Mouse (Mus musculus) hindbrain, embryonic 10.5 days (tissue): Measurements from ENCODE around the gene Myo18b. TPM values are rescaled to one million over a fixed set of nuclear protein-coding genes. Genes with fewer than 3 reads are reported as not detected.

ENCODE experiments used
- DNase-seq: peaks from one replicate; pipeline ENCODE4 v3.0.0-alpha.2; 2017; ENCODE audit warnings: low spot score
- H3K27ac ChIP-seq: fragments of 300-500 bp; sonication (generic); 2 replicates; pipeline ENCODE4 v1.5.1; 2016; ENCODE audit warnings: mild to moderate bottlenecking, moderate library complexity
- H3K27me3 ChIP-seq: fragments of 300-500 bp; sonication (generic); 2 replicates; pipeline ENCODE4 v1.6.1; 2016; ENCODE audit warnings: mild to moderate bottlenecking; ENCODE audit not compliant: poor library complexity, insufficient read depth, severe bottlenecking
- H3K36me3 ChIP-seq: fragments of 300-500 bp; sonication (generic); 2 replicates; pipeline ENCODE4 v1.6.1; 2016; ENCODE audit warnings: mild to moderate bottlenecking, moderate library complexity
- H3K4me1 ChIP-seq: fragments of 300-500 bp; sonication (generic); replicated peaks from 2 replicates; pipeline ENCODE4 v1.6.1; 2016; ENCODE audit warnings: mild to moderate bottlenecking
- H3K4me3 ChIP-seq: fragments of 300-500 bp; sonication (generic); 2 replicates; pipeline ENCODE4 v1.5.1; 2016; ENCODE audit warnings: mild to moderate bottlenecking, moderate library complexity
- H3K9me3 ChIP-seq: fragments of 300-500 bp; sonication (generic); 2 replicates; pipeline ENCODE4 v1.6.1; 2016; ENCODE audit warnings: mild to moderate bottlenecking, moderate library complexity
- WGBS: fragments of 180-500 bp; shearing (Covaris S2); methylation state at CpG from one replicate; pipeline ENCODE4 v1.1.7; 2016; 5-methylcytosine and 5-hydroxymethylcytosine counted together
- polyA plus RNA-seq: library from polyadenylated mRNA; unstranded; fragments of >200 nt; fragmentation: Nextera tagmentation; extraction: Ambion mirVana; gene quantifications from 2 replicates; pipeline ENCODE4 v1.2.1, GENCODE M21; 2016

Gene Myo18b
- polyA plus RNA-seq, 1 experiment from 2014 or later, result 0.65 TPM

DNA sequence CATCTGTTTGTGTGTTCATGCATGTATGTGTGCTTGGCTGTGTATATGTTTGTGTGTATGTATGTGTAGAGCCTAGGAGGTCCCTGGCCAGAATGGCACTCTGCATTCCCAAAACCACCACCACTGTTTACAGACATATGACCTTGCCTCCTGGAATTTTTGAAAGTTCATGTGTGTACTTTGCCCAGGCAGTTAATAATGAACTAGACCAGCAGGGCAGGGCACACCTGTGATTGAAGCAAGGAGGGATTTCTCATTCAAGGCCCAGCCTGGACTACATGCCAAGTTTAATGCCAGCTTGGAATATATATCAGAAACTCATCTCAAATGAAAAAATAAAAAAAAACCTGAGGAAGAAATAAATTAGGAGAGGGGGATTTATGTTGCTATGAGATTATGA is 25.8 kb upstream of the Myo18b start:
- Histone ChIP-seq H3K27ac (no peak overlapping the region), H3K36me3 (no peaks in the 10 kb centered on the region), H3K4me3 (no peak overlapping the region), H3K27me3 (no peaks in the 10 kb centered on the region), H3K4me1 (peaks cover 19% of the 10 kb centered on the region), H3K9me3 (no peaks in the 10 kb centered on the region)
- no peak for DNase-seq

- H3K4me3 ChIP-seq, result no peak overlapping the region
- DNase-seq, result no peak
- no peaks in the 10 kb centered on the region for H3K36me3 ChIP-seq
- 0 out of 2 replicates have a peak, but pooled peaks cover 4% of the 10 kb centered on the region for H3K9me3 ChIP-seq
- H3K4me1 ChIP-seq, result peaks cover 43% of the 10 kb centered on the region
- WGBS, result 63% methylated on average over 5 of the region's 5 CpGs
- 0 out of 2 replicates have a peak overlapping the region, but pooled peaks have one; percentile 53 for H3K27ac ChIP-seq
- H3K27me3 ChIP-seq, result no peaks in the 10 kb centered on the region
Observed at GRCm38 (mm10) chr5:112910381-112910780, 14.2 kb upstream of the Myo18b start.

DNA sequence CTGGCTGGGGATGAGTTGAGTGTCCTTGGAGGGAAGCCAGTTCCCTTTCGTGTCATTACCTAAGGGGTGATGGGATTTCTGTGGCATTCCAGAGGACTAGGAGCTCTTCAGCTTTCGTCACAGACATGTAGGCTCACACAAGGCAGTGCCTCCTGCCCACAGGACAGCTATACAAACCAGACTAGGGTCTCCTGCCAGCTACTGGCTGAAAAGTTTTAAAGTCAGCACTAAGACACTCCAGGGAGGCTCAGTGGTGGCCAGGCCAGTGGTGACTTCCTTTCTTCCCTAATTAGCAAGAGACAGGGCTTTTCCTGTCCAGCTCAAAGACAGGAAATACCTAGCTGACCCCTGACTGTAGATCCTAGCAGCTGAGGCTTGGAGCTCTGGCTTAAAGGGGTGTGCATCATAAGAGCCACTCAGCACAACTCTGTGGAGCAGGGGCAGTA is 12.0 kb upstream of the Myo18b start:
- Histone ChIP-seq H3K9me3 (0 out of 2 replicates have a peak, but pooled peaks cover 11% of the 10 kb centered on the region), H3K36me3 (no peaks in the 10 kb centered on the region), H3K27me3 (no peaks in the 10 kb centered on the region), H3K27ac (peak overlapping the region; percentile 40), H3K4me1 (peaks cover 36% of the 10 kb centered on the region), H3K4me3 (no peak overlapping the region)
- WGBS, result 51% methylated on average over 2 of the region's 2 CpGs
- no peak for DNase-seq

- no peak for DNase-seq
- H3K9me3 ChIP-seq, result 0 out of 2 replicates have a peak, but pooled peaks cover 11% of the 10 kb centered on the region
- no peak overlapping the region for H3K27ac ChIP-seq
- H3K36me3 ChIP-seq, result no peaks in the 10 kb centered on the region
- peaks cover 36% of the 10 kb centered on the region for H3K4me1 ChIP-seq
- no peak overlapping the region for H3K4me3 ChIP-seq
- WGBS, result 76% methylated on average over 6 of the region's 6 CpGs
- no peaks in the 10 kb centered on the region for H3K27me3 ChIP-seq
Observed at GRCm38 (mm10) chr5:112907504-112907903, 11.3 kb upstream of the Myo18b start.

- Histone ChIP-seq H3K4me1 (peaks cover 23% of the 10 kb centered on the region), H3K27ac (no peak overlapping the region)
- WGBS, result 81% methylated on average over 5 of the region's 5 CpGs
Observed at GRCm38 (mm10) chr5:112893462-112894060, 2.6 kb downstream of the Myo18b start.

DNA sequence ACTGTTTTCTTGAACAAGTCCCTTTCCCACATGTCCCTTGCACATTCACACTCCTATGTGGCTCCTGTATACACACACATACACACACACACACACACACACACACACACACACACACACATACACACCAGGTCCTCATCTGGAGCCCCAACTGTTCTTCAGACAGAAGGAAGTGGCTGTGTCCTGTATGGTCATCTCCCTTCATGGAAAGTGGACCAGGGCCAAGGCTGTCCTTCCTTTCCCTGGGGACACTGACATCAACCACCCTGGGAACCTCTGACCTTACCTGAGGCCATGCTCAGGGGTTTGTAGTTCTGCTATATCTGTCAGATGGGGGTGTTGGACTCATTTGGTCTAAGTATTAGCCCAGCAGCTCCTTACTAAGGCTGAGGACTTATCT is 3.8 kb downstream of the Myo18b start:
- Histone ChIP-seq H3K4me3 (no peak overlapping the region), H3K36me3 (no peaks in the 10 kb centered on the region), H3K9me3 (no peaks in the 10 kb centered on the region), H3K27ac (no peak overlapping the region), H3K27me3 (no peaks in the 10 kb centered on the region), H3K4me1 (peaks cover 27% of the 10 kb centered on the region)
- no peak for DNase-seq

More at GRCm38 (mm10) chr5:112893462-112894060, 2.6 kb downstream of the Myo18b start:
- DNase-seq, result no peak
- no peaks in the 10 kb centered on the region for H3K27me3 ChIP-seq
- H3K36me3 ChIP-seq, result no peaks in the 10 kb centered on the region
- 0 out of 2 replicates have a peak, but pooled peaks cover 2% of the 10 kb centered on the region for H3K9me3 ChIP-seq
- H3K4me3 ChIP-seq, result no peak overlapping the region

- H3K27ac ChIP-seq, result 0 out of 2 replicates have a peak overlapping the region, but pooled peaks have one; percentile 0
Observed at GRCm38 (mm10) chr5:112888651-112889050, 7.5 kb downstream of the Myo18b start.

DNA sequence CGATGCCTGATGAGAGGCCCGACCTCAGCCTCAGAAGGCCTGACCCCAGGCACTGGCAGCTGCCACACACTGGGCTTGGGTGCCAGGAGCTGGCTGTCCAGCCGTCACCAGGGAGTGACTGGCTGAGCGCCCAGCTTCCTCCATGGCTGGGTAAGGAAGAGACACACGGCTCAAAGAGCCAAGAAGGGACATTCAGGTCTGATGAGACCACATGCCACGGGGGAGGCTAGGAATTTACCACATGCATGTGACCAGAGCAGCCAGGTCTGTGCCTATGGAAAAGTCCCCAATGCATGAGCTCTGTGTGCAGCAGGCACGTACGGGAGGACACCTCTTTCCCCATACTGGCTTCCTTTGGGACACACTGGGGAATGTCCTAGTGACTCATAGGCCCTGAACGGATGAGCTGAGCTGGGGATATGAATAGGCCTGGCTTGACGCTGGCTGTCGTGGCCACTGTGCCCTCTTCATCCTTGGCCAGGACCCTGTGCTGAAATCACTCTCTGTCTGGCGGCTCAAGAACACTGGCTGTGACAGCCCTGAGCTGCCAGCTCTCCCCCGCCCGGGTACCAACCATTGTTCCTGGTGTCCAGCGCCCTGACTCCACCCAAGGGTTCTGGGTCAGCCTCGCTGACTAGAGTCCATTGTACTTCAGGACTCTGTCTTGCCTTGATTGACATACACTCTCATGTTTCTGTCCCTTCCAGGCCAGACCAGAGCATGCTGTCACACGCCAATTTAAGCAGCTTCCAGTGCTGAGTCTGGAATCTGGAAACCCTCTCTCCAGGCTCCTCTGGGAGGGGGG is 9.3 kb downstream of the Myo18b start:
- Histone ChIP-seq H3K9me3 (no peaks in the 10 kb centered on the region), H3K4me3 (no peak overlapping the region), H3K27ac (peak overlapping the region; percentile 9), H3K27me3 (no peaks in the 10 kb centered on the region), H3K4me1 (peaks cover 30% of the 10 kb centered on the region), H3K36me3 (no peaks in the 10 kb centered on the region)
- DNase-seq, result peak; percentile 40
- WGBS, result 51% methylated on average over 17 of the region's 17 CpGs

More at GRCm38 (mm10) chr5:112888651-112889050, 7.5 kb downstream of the Myo18b start:
- no peaks in the 10 kb centered on the region for H3K36me3 ChIP-seq
- H3K4me1 ChIP-seq, result peaks cover 30% of the 10 kb centered on the region
- no peaks in the 10 kb centered on the region for H3K9me3 ChIP-seq
- DNase-seq, result no peak
- no peak overlapping the region for H3K4me3 ChIP-seq
- no peaks in the 10 kb centered on the region for H3K27me3 ChIP-seq
- WGBS, result 59% methylated on average over 7 of the region's 7 CpGs

DNA sequence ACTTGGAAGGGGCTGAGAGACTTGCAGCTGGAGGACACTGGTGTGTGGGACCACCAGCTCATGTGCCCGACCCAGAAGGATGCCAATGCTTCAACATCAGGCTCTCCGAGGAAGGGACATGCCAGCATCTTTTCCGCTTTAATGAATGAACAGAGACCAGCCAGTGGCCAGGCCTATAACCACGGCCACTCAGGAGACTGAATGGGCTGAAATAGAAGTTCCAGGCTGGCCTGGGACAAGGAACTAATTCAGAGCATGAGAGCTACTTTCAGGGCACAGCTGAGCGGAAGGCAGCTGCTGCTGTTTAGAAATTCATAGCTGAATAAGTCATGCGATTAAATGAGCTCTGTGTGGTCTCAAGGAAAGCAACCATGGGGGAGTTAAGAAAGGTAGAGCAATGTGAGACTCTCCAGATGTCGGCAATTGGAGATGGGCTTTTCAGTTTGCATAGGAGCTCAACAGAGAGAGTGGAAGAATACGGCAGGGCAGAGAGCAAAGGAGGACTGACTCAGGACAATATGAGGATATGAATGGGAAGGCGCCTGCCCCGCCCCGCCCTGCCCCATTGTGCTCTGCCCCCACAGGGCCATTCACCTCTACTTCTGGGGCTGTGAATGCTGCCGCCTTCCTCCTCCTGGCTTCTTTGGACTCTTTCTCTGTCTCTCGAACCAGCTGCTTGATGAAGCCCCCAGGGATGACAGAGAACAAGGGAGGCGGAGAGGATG is 18.6 kb downstream of the Myo18b start:
- 50% methylated on average over 14 of the region's 14 CpGs for WGBS
- Histone ChIP-seq H3K4me3 (no peak overlapping the region), H3K4me1 (peaks cover 31% of the 10 kb centered on the region), H3K27ac (peak overlapping the region; percentile 41), H3K36me3 (no peaks in the 10 kb centered on the region), H3K9me3 (no peaks in the 10 kb centered on the region), H3K27me3 (peaks cover 60% of the 10 kb centered on the region)
- DNase-seq, result peak; percentile 34

DNA sequence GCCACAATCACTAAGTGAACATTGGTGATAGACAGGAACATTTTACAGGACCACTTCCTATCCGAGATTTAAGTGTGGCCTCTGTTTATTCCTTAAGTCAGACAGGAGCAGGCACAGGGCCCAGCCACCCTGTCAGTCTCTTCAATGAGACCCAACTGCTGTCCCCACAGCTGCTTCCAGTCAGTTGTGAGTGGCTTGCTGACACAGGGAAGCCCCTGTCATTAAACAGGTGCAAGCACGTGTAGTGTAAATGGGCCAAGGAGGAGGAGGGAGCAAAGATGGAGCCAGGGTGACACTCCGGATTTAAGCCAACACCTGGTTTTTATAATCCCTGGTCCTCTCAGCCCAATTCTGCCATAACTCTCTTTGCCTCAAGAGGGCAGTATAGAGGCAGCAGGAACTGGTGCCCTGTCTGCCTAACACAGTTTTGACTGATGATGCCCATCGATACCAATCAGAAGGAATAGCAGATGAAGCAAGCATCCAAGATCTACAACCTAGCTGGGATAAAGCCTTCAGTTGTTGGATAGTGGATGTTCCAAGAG is 19.2 kb downstream of the Myo18b start:
- DNase-seq, result peak; percentile 53
- H3K9me3 ChIP-seq, result no peaks in the 10 kb centered on the region
- peaks cover 35% of the 10 kb centered on the region for H3K4me1 ChIP-seq
- 44% methylated on average over 4 of the region's 4 CpGs for WGBS
- no peaks in the 10 kb centered on the region for H3K36me3 ChIP-seq
- no peak overlapping the region for H3K4me3 ChIP-seq
- H3K27me3 ChIP-seq, result peaks cover 66% of the 10 kb centered on the region
- H3K27ac ChIP-seq, result no peak overlapping the region

DNA sequence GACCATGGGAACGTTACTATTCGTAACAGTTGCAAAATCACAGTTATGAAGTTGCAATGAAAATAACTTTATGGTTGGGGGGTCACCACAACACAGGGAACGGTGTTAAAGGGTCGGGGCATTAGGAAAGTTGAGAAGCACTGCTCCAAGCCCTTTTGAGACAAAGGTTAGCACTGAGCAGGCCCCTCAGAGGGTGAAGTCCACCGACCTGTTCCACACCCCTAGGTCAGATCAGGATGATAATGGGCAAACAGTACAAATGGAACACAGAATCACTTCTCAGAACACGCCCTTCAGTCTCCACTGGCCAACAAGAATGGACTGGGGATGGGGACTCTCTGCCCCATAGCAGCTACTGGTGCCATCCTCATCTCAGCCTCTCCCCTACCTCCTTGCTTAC is 23.2 kb downstream of the Myo18b start:
- Histone ChIP-seq H3K36me3 (no peaks in the 10 kb centered on the region), H3K9me3 (no peaks in the 10 kb centered on the region), H3K4me1 (peaks cover 18% of the 10 kb centered on the region), H3K27me3 (peaks cover 83% of the 10 kb centered on the region), H3K4me3 (no peak overlapping the region), H3K27ac (no peak overlapping the region)
- WGBS, result 70% methylated on average over 6 of the region's 6 CpGs
- no peak for DNase-seq

GRCm38 (mm10) chr5:112870729-112871128 is 25.4 kb downstream of the Myo18b start:
- H3K27me3 ChIP-seq, result peaks cover 91% of the 10 kb centered on the region
- 24% methylated on average over 9 of the region's 9 CpGs for WGBS

More at GRCm38 (mm10) chr5:112870729-112871128, 25.4 kb downstream of the Myo18b start:
- Histone ChIP-seq H3K36me3 (no peaks in the 10 kb centered on the region), H3K4me3 (no peak overlapping the region), H3K4me1 (peaks cover 9% of the 10 kb centered on the region; the same call in 1 of the 2 replicates), H3K27ac (no peak overlapping the region), H3K9me3 (no peaks in the 10 kb centered on the region)
- peak; percentile 74 for DNase-seq
